Mouse (Mus musculus) ES-Bruce4 (cell line): ENCODE data around the gene Spred2. TPM values are rescaled to one million over a fixed set of nuclear protein-coding genes. Genes with fewer than 3 reads are reported as not detected.

Experiments used
- H3K27ac ChIP-seq: 2 replicates; pipeline ENCODE4 v1.5.1; 2012; ENCODE audit warnings: low read length, inconsistent platforms; ENCODE audit not compliant: insufficient read depth
- H3K27me3 ChIP-seq: 2 replicates; pipeline ENCODE4 v1.6.1; 2012; ENCODE audit warnings: mild to moderate bottlenecking, low read length, inconsistent platforms; ENCODE audit not compliant: control insufficient read depth, poor library complexity, insufficient read depth, severe bottlenecking
- H3K36me3 ChIP-seq: 2 replicates; pipeline ENCODE4 v1.6.1; 2012; ENCODE audit warnings: inconsistent platforms, mild to moderate bottlenecking, low read length, moderate library complexity; ENCODE audit not compliant: control insufficient read depth, poor library complexity, insufficient read depth, severe bottlenecking
- H3K4me1 ChIP-seq: one replicate; pipeline ENCODE4 v1.8.1; 2011; ENCODE audit warnings: low read length; ENCODE audit not compliant: control insufficient read depth, insufficient read depth
- H3K4me3 ChIP-seq: 2 replicates; pipeline ENCODE4 v1.5.1; 2011; ENCODE audit warnings: low read depth, mild to moderate bottlenecking, low read length
- H3K9ac ChIP-seq: 2 replicates; pipeline ENCODE4 v1.6.1; 2012; ENCODE audit warnings: low read depth, mild to moderate bottlenecking, inconsistent platforms; ENCODE audit not compliant: poor library complexity, severe bottlenecking
- H3K9me3 ChIP-seq: replicated peaks from 2 replicates; pipeline ENCODE4 v1.6.1; 2012; ENCODE audit warnings: mild to moderate bottlenecking, low read length, inconsistent platforms; ENCODE audit not compliant: control insufficient read depth, poor library complexity, insufficient read depth, severe bottlenecking
- CTCF ChIP-seq: IDR thresholded peaks from one replicate; pipeline ENCODE4 v1.8.1; 2011; ENCODE audit warnings: low read depth, low read length
- EP300 ChIP-seq: IDR thresholded peaks from 2 replicates; pipeline ENCODE4 v1.6.1; 2011; ENCODE audit warnings: low read depth, low read length; ENCODE audit not compliant: insufficient read depth
- POLR2A ChIP-seq: IDR thresholded peaks from one replicate; pipeline ENCODE4 v1.8.1; 2011; ENCODE audit warnings: low read length; ENCODE audit not compliant: insufficient read depth
- polyA plus RNA-seq: library from polyadenylated mRNA; stranded (reverse); fragments of >200 nt; gene quantifications from 2 replicates; pipeline ENCODE4 v1.2.4, GENCODE M21; 2011; ENCODE audit warnings: low read depth; ENCODE audit not compliant: missing spikeins, insufficient read depth, insufficient read length

The Spred2 gene
- polyA plus RNA-seq, 1 experiment: 41.9 TPM

- no peaks in the 10 kb centered on the region for H3K27me3 ChIP-seq
- H3K36me3 ChIP-seq: 0 out of 2 replicates have a peak, but pooled peaks cover 3% of the 10 kb centered on the region
- no peak for TF ChIP-seq POLR2A
- TF ChIP-seq CTCF: no peak
- TF ChIP-seq EP300: no peak
- H3K27ac ChIP-seq: no peak overlapping the region
- no peak overlapping the region for H3K4me3 ChIP-seq
- no peak overlapping the region for H3K9ac ChIP-seq
- peaks cover 3% of the 10 kb centered on the region for H3K4me1 ChIP-seq
- H3K9me3 ChIP-seq: peaks cover 5% of the 10 kb centered on the region; the same call in 1 of the 2 replicates
These were observed 51.9 kb downstream of the Spred2 start for GRCm38 (mm10) chr11:19976032-19976431.

GRCm38 (mm10) chr11:19977687-19978086, 53.5 kb downstream of the Spred2 start:
- Histone ChIP-seq H3K4me1 (peaks cover 5% of the 10 kb centered on the region), H3K4me3 (no peak overlapping the region), H3K9me3 (peaks cover 5% of the 10 kb centered on the region; the same call in 1 of the 2 replicates), H3K27me3 (no peaks in the 10 kb centered on the region), H3K9ac (no peak overlapping the region), H3K27ac (no peak overlapping the region), H3K36me3 (no peaks in the 10 kb centered on the region)
- no peak for TF ChIP-seq EP300
- TF ChIP-seq CTCF: no peak
- TF ChIP-seq POLR2A: no peak

- Histone ChIP-seq H3K9ac (no peak overlapping the region), H3K9me3 (no peaks in the 10 kb centered on the region), H3K27me3 (no peaks in the 10 kb centered on the region), H3K4me1 (peaks cover 10% of the 10 kb centered on the region), H3K36me3 (no peaks in the 10 kb centered on the region), H3K27ac (no peak overlapping the region), H3K4me3 (no peak overlapping the region)
- TF ChIP-seq POLR2A: no peak
- TF ChIP-seq CTCF: no peak
- TF ChIP-seq EP300: no peak
These were observed 55.2 kb downstream of the Spred2 start for GRCm38 (mm10) chr11:19979338-19979737.

- H3K9ac ChIP-seq: no peak overlapping the region
- H3K9me3 ChIP-seq: no peaks in the 10 kb centered on the region
- H3K36me3 ChIP-seq: no peaks in the 10 kb centered on the region
- peaks cover 16% of the 10 kb centered on the region for H3K4me1 ChIP-seq
- no peak for TF ChIP-seq EP300
- TF ChIP-seq CTCF: no peak
- no peak for TF ChIP-seq POLR2A
- no peak overlapping the region for H3K4me3 ChIP-seq
- H3K27ac ChIP-seq: no peak overlapping the region; the same call in 1 of the 2 replicates
- H3K27me3 ChIP-seq: no peaks in the 10 kb centered on the region
These were observed 57.9 kb downstream of the Spred2 start for GRCm38 (mm10) chr11:19982113-19982512.

- no peak for TF ChIP-seq POLR2A
- TF ChIP-seq EP300: no peak
- TF ChIP-seq CTCF: no peak
- Histone ChIP-seq H3K9me3 (no peaks in the 10 kb centered on the region), H3K36me3 (no peaks in the 10 kb centered on the region), H3K27ac (peak overlapping the region; percentile 57), H3K4me1 (peaks cover 16% of the 10 kb centered on the region), H3K4me3 (no peak overlapping the region), H3K27me3 (no peaks in the 10 kb centered on the region), H3K9ac (no peak overlapping the region)
These were observed 58.6 kb downstream of the Spred2 start for GRCm38 (mm10) chr11:19982779-19983178.

- Histone ChIP-seq H3K36me3 (no peaks in the 10 kb centered on the region), H3K4me3 (no peak overlapping the region), H3K27me3 (no peaks in the 10 kb centered on the region), H3K9ac (no peak overlapping the region), H3K9me3 (no peaks in the 10 kb centered on the region), H3K4me1 (peaks cover 16% of the 10 kb centered on the region), H3K27ac (peak overlapping the region; percentile 57)
- TF ChIP-seq CTCF (no peak), EP300 (no peak), POLR2A (no peak)
These were observed 59.1 kb downstream of the Spred2 start for GRCm38 (mm10) chr11:19983298-19983697.
